Mouse (Mus musculus): ENCODE data around the gene Ephb2.

GRCm38 (mm10) chr4:136793320-136793719 is 42.5 kb downstream of the Ephb2 start:
- TF ChIP-seq CTCF (IDR thresholded peaks at IDR 0.05; ENCODE audit: low read depth): no peak
- TF ChIP-seq EP300 (IDR thresholded peaks at IDR 0.05; ENCODE audit: low read depth): no peak
